Mouse (Mus musculus): ENCODE results near the gene Olfr1197. TPM values are rescaled to one million over a fixed set of nuclear protein-coding genes. Genes with fewer than 3 reads are reported as not detected.

Gene Olfr1197
- polyA plus RNA-seq (2011; ENCODE audit: insufficient read length, low read depth, missing spikeins): not detected in 2 replicates

DNA sequence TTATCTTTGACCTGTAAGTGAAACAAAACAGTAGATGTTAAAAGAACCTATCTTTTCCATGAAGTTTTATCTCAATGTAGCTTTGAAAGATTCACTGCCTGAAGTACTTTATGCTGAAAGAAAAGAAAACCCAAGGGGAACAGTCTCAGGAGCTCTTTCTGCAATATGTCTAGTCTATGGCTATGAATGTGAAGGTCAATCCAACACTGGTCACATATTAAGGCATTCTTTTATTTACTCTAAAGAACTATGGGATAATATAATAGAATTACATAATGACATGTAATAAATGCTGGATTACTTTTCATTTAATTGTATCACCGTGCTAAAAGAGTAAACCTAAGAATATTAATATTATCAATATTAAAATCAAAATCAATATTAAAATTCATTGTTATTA, at the start of gene Olfr1197:
Gene Olfr1197 (minus strand): TSS at position 101 of the 400 bp plus-strand sequence.
- no peak for TF ChIP-seq CTCF (IDR thresholded peaks at IDR 0.05; ENCODE audit: borderline replicate concordance, insufficient read depth, low read length)
- TF ChIP-seq POLR2A (IDR thresholded peaks at IDR 0.05; ENCODE audit: low read depth, low read length): no peak
- Histone ChIP-seq H3K27ac (ENCODE audit: insufficient read depth, low read length) (no peak within 1 kb of the TSS), H3K4me3 (ENCODE audit: insufficient read depth, low read length) (no peak within 1 kb of the TSS), H3K4me1 (ENCODE audit: control insufficient read depth, insufficient read depth, low read length) (no peaks in the 10 kb centered on the region)

DNA sequence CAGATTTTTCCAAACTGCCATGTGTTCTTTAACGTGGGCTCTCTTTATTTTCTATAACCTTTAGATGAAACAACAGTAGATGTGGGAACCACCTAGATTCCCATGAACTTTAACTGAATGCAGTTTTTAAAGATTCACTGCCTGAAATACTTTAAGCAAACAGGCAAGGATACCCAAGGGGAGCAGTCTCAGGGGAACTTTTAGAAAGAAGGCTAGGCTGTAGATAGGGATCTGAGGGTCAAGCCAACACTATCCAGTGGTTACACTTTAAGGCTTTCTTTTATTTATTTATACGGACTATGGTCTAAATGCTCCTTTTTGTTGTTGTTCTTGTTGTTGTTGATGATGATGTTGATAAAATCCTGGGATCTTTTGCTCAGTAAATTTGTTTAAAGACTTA, 38.2 kb upstream of the Olfr1197 start, which contains the start of gene Olfr1200:
Gene Olfr1200 (minus strand): TSS at position 101 of the 400 bp plus-strand sequence.
- no peak within 1 kb of the TSS for H3K4me3 ChIP-seq (ENCODE audit: insufficient read depth, low read length)
- H3K4me1 ChIP-seq (ENCODE audit: control insufficient read depth, insufficient read depth, low read length): no peaks in the 10 kb centered on the region
- H3K27ac ChIP-seq (ENCODE audit: insufficient read depth, low read length): no peak within 1 kb of the TSS
- TF ChIP-seq POLR2A (IDR thresholded peaks at IDR 0.05; ENCODE audit: low read depth, low read length) (no peak), CTCF (IDR thresholded peaks at IDR 0.05; ENCODE audit: borderline replicate concordance, insufficient read depth, low read length) (no peak)

DNA sequence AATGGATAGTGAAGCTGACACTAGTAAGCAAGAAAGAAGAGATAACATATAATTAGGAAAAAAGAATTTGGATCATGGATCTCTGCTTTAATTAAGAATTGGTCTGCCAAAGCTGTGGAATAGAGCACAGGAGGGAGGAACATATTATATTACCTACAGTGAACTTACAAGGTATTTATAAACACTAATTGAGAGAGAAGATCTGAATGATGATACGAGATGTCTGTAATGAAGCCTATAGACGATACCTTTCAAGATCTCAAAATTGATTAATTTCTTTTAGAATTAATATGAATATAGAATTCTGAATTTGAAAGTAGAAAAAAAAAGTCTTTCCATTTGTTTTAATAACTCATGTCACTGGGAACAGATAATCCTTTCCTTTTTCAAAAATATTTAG, 28.2 kb upstream of the Olfr1197 start, which contains the start of gene Olfr1199:
Gene Olfr1199 (minus strand): TSS at position 101 of the 400 bp plus-strand sequence.
- Histone ChIP-seq H3K4me3 (ENCODE audit: insufficient read depth, low read length) (no peak within 1 kb of the TSS), H3K4me1 (ENCODE audit: control insufficient read depth, insufficient read depth, low read length) (no peaks in the 10 kb centered on the region), H3K27ac (ENCODE audit: insufficient read depth, low read length) (no peak within 1 kb of the TSS)
- TF ChIP-seq POLR2A (IDR thresholded peaks at IDR 0.05; ENCODE audit: low read depth, low read length): no peak

DNA sequence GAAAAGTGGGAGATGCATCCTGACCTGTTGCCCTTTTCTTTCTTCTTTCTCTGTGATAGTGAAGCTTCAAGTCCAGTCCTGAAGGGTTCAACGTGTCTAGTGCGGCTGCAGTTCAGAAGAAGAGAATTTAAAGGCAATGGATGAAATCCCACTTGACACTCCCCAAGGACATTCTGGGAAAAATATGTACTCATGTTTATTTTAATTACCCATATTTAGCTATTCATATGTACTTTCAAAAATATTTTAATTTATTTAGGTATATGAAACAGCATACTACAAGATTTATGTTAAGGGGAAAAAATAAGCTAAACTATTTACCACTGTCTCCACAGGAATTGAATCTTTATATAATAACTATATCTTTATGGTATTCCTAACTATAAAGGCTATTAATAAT, 19.1 kb upstream of the Olfr1197 start, which contains the start of gene Olfr1198:
Gene Olfr1198 (minus strand): TSS at position 101 of the 400 bp plus-strand sequence.
- no peaks in the 10 kb centered on the region for H3K4me1 ChIP-seq (ENCODE audit: control insufficient read depth, insufficient read depth, low read length)
- no peak within 1 kb of the TSS for H3K27ac ChIP-seq (ENCODE audit: insufficient read depth, low read length)
- TF ChIP-seq CTCF (IDR thresholded peaks at IDR 0.05; ENCODE audit: borderline replicate concordance, insufficient read depth, low read length) (no peak), POLR2A (IDR thresholded peaks at IDR 0.05; ENCODE audit: low read depth, low read length) (no peak)
- no peak within 1 kb of the TSS for H3K4me3 ChIP-seq (ENCODE audit: insufficient read depth, low read length)

DNA sequence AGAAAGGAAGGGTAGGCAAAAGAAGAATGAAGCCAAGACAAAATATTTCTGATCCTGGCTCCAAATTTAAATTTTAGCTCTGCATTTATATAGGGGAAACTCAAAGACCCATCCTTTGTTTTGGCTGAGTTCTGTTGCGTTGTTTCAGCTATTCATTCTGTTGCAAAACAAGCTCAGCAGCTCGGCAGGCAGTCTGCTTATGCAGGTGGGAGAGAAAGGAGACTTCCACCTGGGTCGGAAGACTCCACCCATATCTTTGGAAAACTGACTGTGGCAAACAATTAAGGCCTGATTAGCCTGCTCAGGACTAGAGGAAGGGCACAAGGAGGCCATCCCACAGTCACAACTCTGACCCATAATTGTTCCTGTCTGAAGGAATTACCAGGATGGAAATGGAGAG, 11.2 kb upstream of the Olfr1197 start:
- TF ChIP-seq POLR2A (IDR thresholded peaks at IDR 0.05; ENCODE audit: low read depth, low read length): no peak
- TF ChIP-seq CTCF (IDR thresholded peaks at IDR 0.05; ENCODE audit: borderline replicate concordance, insufficient read depth, low read length): no peak
- no peak overlapping the region for H3K27ac ChIP-seq (ENCODE audit: insufficient read depth, low read length)
- no peaks in the 10 kb centered on the region for H3K4me1 ChIP-seq (ENCODE audit: control insufficient read depth, insufficient read depth, low read length)
- H3K4me3 ChIP-seq (ENCODE audit: insufficient read depth, low read length): no peak overlapping the region

DNA sequence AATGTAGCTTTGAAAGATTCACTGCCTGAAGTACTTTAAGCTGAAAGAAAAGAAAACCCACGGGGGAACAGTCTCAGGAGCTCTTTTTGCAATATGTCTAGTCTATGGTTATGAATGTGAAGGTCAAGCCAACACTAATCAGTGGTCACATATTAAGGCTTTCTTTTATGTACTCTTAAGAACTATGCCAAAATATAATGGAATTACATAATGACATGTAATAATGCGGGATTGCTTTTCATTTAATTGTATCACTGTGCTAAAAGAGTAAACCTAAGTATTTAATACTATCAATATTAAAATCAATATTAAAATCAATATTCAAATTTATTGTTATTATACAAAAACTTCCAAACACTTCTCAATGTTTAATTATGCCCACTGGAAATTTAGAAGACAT, 27.7 kb downstream of the Olfr1197 start, which contains the start of gene Olfr1196:
Gene Olfr1196 (minus strand): TSS at position 101 of the 400 bp plus-strand sequence.
- TF ChIP-seq CTCF (IDR thresholded peaks at IDR 0.05; ENCODE audit: borderline replicate concordance, insufficient read depth, low read length): no peak
- no peak for TF ChIP-seq POLR2A (IDR thresholded peaks at IDR 0.05; ENCODE audit: low read depth, low read length)
- no peak within 1 kb of the TSS for H3K27ac ChIP-seq (ENCODE audit: insufficient read depth, low read length)
- no peak within 1 kb of the TSS for H3K4me3 ChIP-seq (ENCODE audit: insufficient read depth, low read length)
- no peaks in the 10 kb centered on the region for H3K4me1 ChIP-seq (ENCODE audit: control insufficient read depth, insufficient read depth, low read length)

DNA sequence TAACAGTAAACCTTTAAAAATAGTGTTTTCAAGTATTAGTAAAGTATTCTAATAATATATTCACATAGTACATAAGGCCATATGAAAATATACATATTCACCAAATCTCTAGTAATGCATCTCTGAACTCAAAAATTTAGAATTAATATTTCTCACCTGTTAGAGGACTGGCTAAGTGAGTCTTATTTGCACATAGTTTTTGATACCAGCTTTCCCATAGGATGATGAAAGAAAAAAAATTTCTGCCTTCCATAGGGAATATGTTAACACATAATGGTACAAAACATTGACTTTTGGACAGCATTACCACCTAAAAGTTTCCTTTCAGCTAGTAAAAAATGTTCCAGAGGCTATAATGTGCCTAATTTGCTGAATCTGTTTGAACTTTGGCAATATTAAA, 43.1 kb downstream of the Olfr1197 start, which contains the start of gene Olfr1195:
Gene Olfr1195 (minus strand): TSS at position 101 of the 400 bp plus-strand sequence.
- TF ChIP-seq CTCF (IDR thresholded peaks at IDR 0.05; ENCODE audit: borderline replicate concordance, insufficient read depth, low read length): no peak
- no peak for TF ChIP-seq POLR2A (IDR thresholded peaks at IDR 0.05; ENCODE audit: low read depth, low read length)
- no peak within 1 kb of the TSS for H3K4me3 ChIP-seq (ENCODE audit: insufficient read depth, low read length)
- H3K27ac ChIP-seq (ENCODE audit: insufficient read depth, low read length): no peak within 1 kb of the TSS
- H3K4me1 ChIP-seq (ENCODE audit: control insufficient read depth, insufficient read depth, low read length): no peaks in the 10 kb centered on the region

Other genes starting within 250 kb of the Olfr1197 start
- gene Olfr1184, start 248.8 kb downstream of the Olfr1197 start, polyA plus RNA-seq (2011; ENCODE audit: insufficient read length, low read depth, missing spikeins): not detected in 2 replicates
- not detected in 2 replicates for gene Olfr1185-ps1, start 239.0 kb downstream of the Olfr1197 start, polyA plus RNA-seq (2011; ENCODE audit: insufficient read length, low read depth, missing spikeins)
- not detected in 2 replicates for gene Olfr1186, start 213.8 kb downstream of the Olfr1197 start, polyA plus RNA-seq (2011; ENCODE audit: insufficient read length, low read depth, missing spikeins)
- gene Olfr1188, start 175.4 kb downstream of the Olfr1197 start, polyA plus RNA-seq (2011; ENCODE audit: insufficient read length, low read depth, missing spikeins): not detected in 2 replicates
- not detected in 2 replicates for gene Olfr1189, start 145.9 kb downstream of the Olfr1197 start, polyA plus RNA-seq (2011; ENCODE audit: insufficient read length, low read depth, missing spikeins)
- gene Olfr1191-ps1, start 91.8 kb downstream of the Olfr1197 start, polyA plus RNA-seq (2011; ENCODE audit: insufficient read length, low read depth, missing spikeins): not detected in 2 replicates
- not detected in 2 replicates for gene Olfr1192-ps1, start 83.9 kb downstream of the Olfr1197 start, polyA plus RNA-seq (2011; ENCODE audit: insufficient read length, low read depth, missing spikeins)
- gene Olfr1193, start 56.7 kb downstream of the Olfr1197 start, polyA plus RNA-seq (2011; ENCODE audit: insufficient read length, low read depth, missing spikeins): not detected in 2 replicates
- gene Olfr1195, start 43.2 kb downstream of the Olfr1197 start, polyA plus RNA-seq (2011; ENCODE audit: insufficient read length, low read depth, missing spikeins): not detected in 2 replicates
- gene Olfr1196, start 27.8 kb downstream of the Olfr1197 start, polyA plus RNA-seq (2011; ENCODE audit: insufficient read length, low read depth, missing spikeins): not detected in 2 replicates
- gene Olfr1198, start 19.0 kb upstream of the Olfr1197 start, polyA plus RNA-seq (2011; ENCODE audit: insufficient read length, low read depth, missing spikeins): not detected in 2 replicates
- not detected in 2 replicates for gene Olfr1199, start 28.1 kb upstream of the Olfr1197 start, polyA plus RNA-seq (2011; ENCODE audit: insufficient read length, low read depth, missing spikeins)
- not detected in 2 replicates for gene Olfr1200, start 38.1 kb upstream of the Olfr1197 start, polyA plus RNA-seq (2011; ENCODE audit: insufficient read length, low read depth, missing spikeins)
- not detected in 2 replicates for gene Olfr1201, start 60.7 kb upstream of the Olfr1197 start, polyA plus RNA-seq (2011; ENCODE audit: insufficient read length, low read depth, missing spikeins)
- not detected in 2 replicates for gene Olfr1202, start 82.1 kb upstream of the Olfr1197 start, polyA plus RNA-seq (2011; ENCODE audit: insufficient read length, low read depth, missing spikeins)
- gene Olfr1205, start 97.4 kb upstream of the Olfr1197 start, polyA plus RNA-seq (2011; ENCODE audit: insufficient read length, low read depth, missing spikeins): not detected in 2 replicates
- not detected in 2 replicates for gene Olfr1204, start 116.9 kb upstream of the Olfr1197 start, polyA plus RNA-seq (2011; ENCODE audit: insufficient read length, low read depth, missing spikeins)
- not detected in 2 replicates for gene Olfr1206, start 130.9 kb upstream of the Olfr1197 start, polyA plus RNA-seq (2011; ENCODE audit: insufficient read length, low read depth, missing spikeins)
- gene Olfr1208, start 169.9 kb upstream of the Olfr1197 start, polyA plus RNA-seq (2011; ENCODE audit: insufficient read length, low read depth, missing spikeins): not detected in 2 replicates
- gene Olfr1209, start 182.8 kb upstream of the Olfr1197 start, polyA plus RNA-seq (2011; ENCODE audit: insufficient read length, low read depth, missing spikeins): not detected in 2 replicates
- gene Olfr1211, start 205.7 kb upstream of the Olfr1197 start, polyA plus RNA-seq (2011; ENCODE audit: insufficient read length, low read depth, missing spikeins): not detected in 2 replicates
- gene Olfr1212, start 221.6 kb upstream of the Olfr1197 start, polyA plus RNA-seq (2011; ENCODE audit: insufficient read length, low read depth, missing spikeins): not detected in 2 replicates
- not detected in 2 replicates for gene Gm13762, start 247.9 kb upstream of the Olfr1197 start, polyA plus RNA-seq (2011; ENCODE audit: insufficient read length, low read depth, missing spikeins)

Data from embryonic fibroblast, embryonic 13.5 days (primary cell).